Mouse (Mus musculus): ENCODE measurements around the gene Fstl1. TPM values are rescaled to one million over a fixed set of nuclear protein-coding genes. Genes with fewer than 3 reads are reported as not detected.

The Fstl1 gene
- total RNA-seq, 2 experiments from 2014 or later: 28.8 to 33.3 TPM

- no peak for DNase-seq (ENCODE audit: extremely low spot score in 1 of 2, low spot score in 2 of 2)
- intact Hi-C loops (cut with DNase I): no loop called here
- no peak overlapping the region for H3K4me3 ChIP-seq
- no peak overlapping the region for H3K27ac ChIP-seq
- no peak for TF ChIP-seq CTCF (IDR thresholded peaks at IDR 0.05)
Observed at GRCm38 (mm10) chr16:37789015-37789381, 12.3 kb downstream of the Fstl1 start.

- intact Hi-C loops (cut with DNase I): no loop called here
- Histone ChIP-seq H3K27ac (no peak overlapping the region), H3K4me3 (no peak overlapping the region)
- TF ChIP-seq CTCF (IDR thresholded peaks at IDR 0.05): no peak
- DNase-seq (ENCODE audit: extremely low spot score in 1 of 2, low spot score in 2 of 2): no peak
Observed at GRCm38 (mm10) chr16:37789394-37789920, 12.8 kb downstream of the Fstl1 start.

GRCm38 (mm10) chr16:37790008-37790780 lies 13.5 kb downstream of the Fstl1 start:
- H3K4me3 ChIP-seq: no peak overlapping the region
- intact Hi-C loops (cut with DNase I): no loop called here
- no peak for TF ChIP-seq CTCF (IDR thresholded peaks at IDR 0.05)
- H3K27ac ChIP-seq: no peak overlapping the region
- no peak for DNase-seq (ENCODE audit: extremely low spot score in 1 of 2, low spot score in 2 of 2)

GRCm38 (mm10) chr16:37790781-37791175 lies 14.1 kb downstream of the Fstl1 start:
- Histone ChIP-seq H3K4me3 (no peak overlapping the region), H3K27ac (no peak overlapping the region)
- DNase-seq (ENCODE audit: extremely low spot score in 1 of 2, low spot score in 2 of 2): no peak
- no peak for TF ChIP-seq CTCF (IDR thresholded peaks at IDR 0.05)
- intact Hi-C loops (cut with DNase I): no loop called here

- no peak for TF ChIP-seq CTCF (IDR thresholded peaks at IDR 0.05)
- Histone ChIP-seq H3K4me3 (no peak overlapping the region), H3K27ac (no peak overlapping the region)
- no peak for DNase-seq (ENCODE audit: extremely low spot score in 1 of 2, low spot score in 2 of 2)
- intact Hi-C loops (cut with DNase I): no loop called here
Observed at GRCm38 (mm10) chr16:37795651-37796150, 19.0 kb downstream of the Fstl1 start.

GRCm38 (mm10) chr16:37796270-37796669 lies 19.6 kb downstream of the Fstl1 start:
- DNase-seq (ENCODE audit: extremely low spot score in 1 of 2, low spot score in 2 of 2): no peak
- H3K4me3 ChIP-seq: no peak overlapping the region
- TF ChIP-seq CTCF (IDR thresholded peaks at IDR 0.05): no peak
- H3K27ac ChIP-seq: no peak overlapping the region
- intact Hi-C loops (cut with DNase I): no loop called here

- intact Hi-C loops (cut with DNase I): no loop called here
- no peak for DNase-seq (ENCODE audit: extremely low spot score in 1 of 2, low spot score in 2 of 2)
- 0 out of 2 replicates have a peak overlapping the region, but pooled peaks have one; percentile 24 for H3K27ac ChIP-seq
- no peak for TF ChIP-seq CTCF (IDR thresholded peaks at IDR 0.05)
- H3K4me3 ChIP-seq: no peak overlapping the region
Observed at GRCm38 (mm10) chr16:37801097-37801496, 24.4 kb downstream of the Fstl1 start.

GRCm38 (mm10) chr16:37802686-37803295 lies 26.1 kb downstream of the Fstl1 start:
- TF ChIP-seq CTCF (IDR thresholded peaks at IDR 0.05): no peak
- peak; percentile 51 to 62 for DNase-seq (ENCODE audit: extremely low spot score in 1 of 2, low spot score in 2 of 2)
- no peak overlapping the region for H3K4me3 ChIP-seq
- intact Hi-C loops (cut with DNase I): no loop called here
- peak overlapping the region; percentile 16; the same call in 1 of the 2 replicates for H3K27ac ChIP-seq

GRCm38 (mm10) chr16:37803387-37803950 lies 26.8 kb downstream of the Fstl1 start:
- DNase-seq (ENCODE audit: extremely low spot score in 1 of 2, low spot score in 2 of 2): no peak
- intact Hi-C loops (cut with DNase I): no loop called here
- Histone ChIP-seq H3K27ac (no peak overlapping the region), H3K4me3 (no peak overlapping the region)
- no peak for TF ChIP-seq CTCF (IDR thresholded peaks at IDR 0.05)

GRCm38 (mm10) chr16:37805746-37806495 lies 29.2 kb downstream of the Fstl1 start:
- Histone ChIP-seq H3K4me3 (no peak overlapping the region), H3K27ac (no peak overlapping the region)
- intact Hi-C loops (cut with DNase I): no loop called here
- DNase-seq (ENCODE audit: extremely low spot score in 1 of 2, low spot score in 2 of 2): no peak
- TF ChIP-seq CTCF (IDR thresholded peaks at IDR 0.05): no peak

GRCm38 (mm10) chr16:37807269-37807668 lies 30.6 kb downstream of the Fstl1 start:
- TF ChIP-seq CTCF (IDR thresholded peaks at IDR 0.05): no peak
- no peak for DNase-seq (ENCODE audit: extremely low spot score in 1 of 2, low spot score in 2 of 2)
- H3K4me3 ChIP-seq: no peak overlapping the region
- intact Hi-C loops (cut with DNase I): no loop called here
- no peak overlapping the region for H3K27ac ChIP-seq

All from left cerebral cortex, adult 2 months (tissue).